Mouse (Mus musculus) cerebellum, postnatal 25 days (tissue): Measurements from ENCODE around the gene Slc25a39.
"Not testable (repeated sequence)": the region's sequence is repeated elsewhere in the genome, so short reads cannot be mapped to it uniquely, and the experiment has no call there.

ENCODE experiments used
- DNase-seq, 2 experiments: peaks; one replicate each; pipeline ENCODE4 v3.0.0; 2021; ENCODE audit warnings: mixed read lengths in 2 of 2

Slc25a39 gene

GRCm38 (mm10) chr11:102371926-102372685, 35.6 kb downstream of the Slc25a39 start:
- DNase-seq: no peak

- DNase-seq: no peak
Measured at GRCm38 (mm10) chr11:102370285-102370684, 37.5 kb downstream of the Slc25a39 start.

GRCm38 (mm10) chr11:102369263-102369662, 38.5 kb downstream of the Slc25a39 start:
- no peak for DNase-seq

- DNase-seq: no peak
Measured at GRCm38 (mm10) chr11:102368347-102368746, 39.4 kb downstream of the Slc25a39 start.

GRCm38 (mm10) chr11:102367504-102368280, 40.1 kb downstream of the Slc25a39 start:
- DNase-seq: no peak

GRCm38 (mm10) chr11:102366103-102366502, 41.6 kb downstream of the Slc25a39 start, which contains the start of gene Slc4a1:
Slc4a1 (minus strand) TSS chr11:102366203.
- DNase-seq: not testable (repeated sequence)

- no peak for DNase-seq
Measured at GRCm38 (mm10) chr11:102365699-102366098, 42.0 kb downstream of the Slc25a39 start.

- DNase-seq: no peak
Measured at GRCm38 (mm10) chr11:102364570-102365371, 43.0 kb downstream of the Slc25a39 start.

- DNase-seq: no peak
Measured at GRCm38 (mm10) chr11:102363623-102364022, 44.1 kb downstream of the Slc25a39 start.

- DNase-seq: no peak
Measured at GRCm38 (mm10) chr11:102361776-102362495, 45.8 kb downstream of the Slc25a39 start.

GRCm38 (mm10) chr11:102358365-102358764, 49.4 kb downstream of the Slc25a39 start:
- DNase-seq: no peak

GRCm38 (mm10) chr11:102356636-102357350, 51.0 kb downstream of the Slc25a39 start:
- DNase-seq: peak in 1 of 2 experiments; percentile 25

- no peak for DNase-seq
Measured at GRCm38 (mm10) chr11:102356190-102356589, 51.6 kb downstream of the Slc25a39 start.

GRCm38 (mm10) chr11:102355501-102355900, 52.2 kb downstream of the Slc25a39 start:
- no peak for DNase-seq

GRCm38 (mm10) chr11:102353021-102353431, 54.7 kb downstream of the Slc25a39 start:
- peak; percentile 76 to 77 for DNase-seq
